In the genomic region with DNA sequence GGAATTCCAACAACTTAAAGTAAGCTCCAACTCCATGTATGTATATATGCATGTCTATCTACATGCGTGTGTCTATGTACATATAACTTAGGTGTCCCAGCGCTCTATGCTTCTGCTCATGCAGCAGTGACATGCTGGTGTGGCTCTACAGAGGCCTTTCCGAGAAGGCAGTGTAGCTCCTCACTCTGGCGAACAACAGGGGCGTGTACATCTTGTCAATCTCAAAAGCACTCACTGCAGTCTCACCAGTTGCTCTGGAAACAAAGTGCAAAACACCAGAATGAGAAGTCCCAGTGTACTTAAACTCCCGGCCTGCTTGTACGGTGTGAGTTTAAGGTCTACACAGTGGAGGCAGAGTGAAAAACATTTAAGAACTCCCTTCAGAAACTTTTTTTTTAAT, we compare ENCODE assay signal across 21 mouse cellular contexts. TPM values are rescaled to one million over a fixed set of nuclear protein-coding genes. Genes with fewer than 3 reads are reported as not detected.
"Had no signal": no experiment of that assay in that cellular context is flagged by ENCODE, and none has a peak within 500 bp of the region (broad histone marks: within the 10 kb centered on the region; RNA-seq: fewer than 3 reads in every experiment).

No protein-coding gene starts in this region.

- H3K27me3 ChIP-seq: limb, embryonic 12.5 days; limb, embryonic 15.5 days; liver, embryonic 12.5 days; liver, embryonic 15.5 days had no signal

- H3K4me1 ChIP-seq: limb, embryonic 12.5 days; limb, embryonic 15.5 days; liver, embryonic 12.5 days; liver, embryonic 15.5 days had no signal

- H3K4me2 ChIP-seq: limb, embryonic 12.5 days; limb, embryonic 15.5 days; liver, embryonic 12.5 days; liver, embryonic 15.5 days; lung, embryonic 14.5 days had no signal

- H3K9me3 ChIP-seq: limb, embryonic 12.5 days; limb, embryonic 15.5 days; liver, embryonic 12.5 days; liver, embryonic 15.5 days had no signal

- H3K27ac ChIP-seq: limb, embryonic 12.5 days; limb, embryonic 15.5 days; liver, embryonic 12.5 days; liver, embryonic 15.5 days; macrophage had no signal

- H3K4me3 ChIP-seq: limb, embryonic 12.5 days; limb, embryonic 15.5 days; liver, embryonic 12.5 days; liver, embryonic 15.5 days had no signal

- H3K9ac ChIP-seq: limb, embryonic 12.5 days; limb, embryonic 15.5 days; liver, embryonic 12.5 days; liver, embryonic 15.5 days; lung, embryonic 14.5 days had no signal

- ATAC-seq: liver, embryonic 12.5 days had no signal

- DNase-seq: kidney, adult 18-20 months; kidney, adult 9 months; kidney, postnatal 14 days; kidney, postnatal 4 days; left cerebral cortex, postnatal 4 days; lung, embryonic 14.5 days; midbrain, embryonic 14.5 days; thymus, adult 18-20 months; thymus, postnatal 36 days had no signal

RNA-seq across cellular contexts. Expression of gene Gcm1, which starts 30.1 kb away (rescaled TPM):
- polyA plus RNA-seq: limb, embryonic 12.5 days; limb, embryonic 15.5 days; liver, embryonic 12.5 days; liver, embryonic 15.5 days; macrophage; midbrain, embryonic 14.5 days; midbrain, postnatal 0 days; neural tube, embryonic 11.5 days; neural tube, embryonic 14.5 days; small intestine, adult 2 months; spleen, adult 2 months; stomach, embryonic 16.5 days; testis, adult 2 months had no signal
